Mouse (Mus musculus) layer of hippocampus, postnatal 14 days (tissue): Measurements from ENCODE around the gene Mrpl33. TPM values are rescaled to one million over a fixed set of nuclear protein-coding genes. Genes with fewer than 3 reads are reported as not detected.

ENCODE experiments used
- DNase-seq, 2 experiments: peaks; one replicate each; pipeline ENCODE4 v3.0.0; 2021 to 2022; ENCODE audit warnings: low spot score in 2 of 2, mixed read lengths in 1 of 2
- total RNA-seq, 2 experiments: library from RNA; stranded (reverse); gene quantifications; 2 replicates each; pipeline ENCODE4 v1.2.3; 2021

Gene Mrpl33
- total RNA-seq, 2 experiments from 2014 or later: 109 to 114 TPM

DNA sequence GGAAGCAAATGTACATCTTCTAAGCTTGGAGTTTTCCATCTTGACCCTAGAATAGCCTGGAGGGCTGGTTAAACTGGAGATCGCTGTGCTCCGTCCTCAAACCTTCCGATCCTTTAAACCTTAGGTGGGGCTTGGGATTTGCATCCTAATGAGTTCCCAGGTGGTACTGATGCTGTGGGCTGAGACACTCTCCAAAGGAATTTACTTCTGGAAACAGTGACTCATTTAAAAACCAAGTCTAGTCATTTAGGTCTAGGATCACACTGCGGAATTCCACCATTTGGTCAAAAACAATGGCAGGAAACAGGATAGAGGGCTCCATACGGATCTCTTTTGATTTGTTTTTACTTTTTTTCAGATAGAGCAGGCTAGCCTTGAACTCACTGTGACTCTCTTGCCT is 37.9 kb downstream of the Mrpl33 start:
- no peak for DNase-seq

GRCm38 (mm10) chr5:31636636-31637253 is 40.0 kb downstream of the Mrpl33 start:
- DNase-seq: no peak

- no peak for DNase-seq
Measured at GRCm38 (mm10) chr5:31640542-31640941, 43.8 kb downstream of the Mrpl33 start.

- no peak for DNase-seq
Measured at GRCm38 (mm10) chr5:31642300-31642699, 45.6 kb downstream of the Mrpl33 start.

DNA sequence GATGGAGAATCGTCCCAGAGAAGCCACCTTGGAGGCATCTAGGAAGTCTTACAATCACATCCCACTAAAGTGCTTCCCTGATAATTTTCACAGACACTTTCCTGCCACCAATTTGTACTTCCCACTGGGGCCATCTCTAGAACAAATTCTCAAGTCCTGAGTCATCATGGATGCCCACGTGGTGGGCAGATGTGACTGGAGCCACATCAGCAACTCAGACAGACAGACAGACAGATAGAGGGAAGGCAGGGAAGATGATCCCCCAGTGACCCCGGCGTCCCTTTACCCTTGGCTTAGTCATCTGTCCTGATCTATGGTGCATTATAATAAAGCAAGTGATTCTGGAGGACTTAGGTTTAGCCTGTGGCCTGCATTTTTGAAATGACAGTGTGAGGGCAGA is 47.5 kb downstream of the Mrpl33 start:
- DNase-seq: no peak

GRCm38 (mm10) chr5:31644847-31645246 is 48.1 kb downstream of the Mrpl33 start:
- DNase-seq: no peak

DNA sequence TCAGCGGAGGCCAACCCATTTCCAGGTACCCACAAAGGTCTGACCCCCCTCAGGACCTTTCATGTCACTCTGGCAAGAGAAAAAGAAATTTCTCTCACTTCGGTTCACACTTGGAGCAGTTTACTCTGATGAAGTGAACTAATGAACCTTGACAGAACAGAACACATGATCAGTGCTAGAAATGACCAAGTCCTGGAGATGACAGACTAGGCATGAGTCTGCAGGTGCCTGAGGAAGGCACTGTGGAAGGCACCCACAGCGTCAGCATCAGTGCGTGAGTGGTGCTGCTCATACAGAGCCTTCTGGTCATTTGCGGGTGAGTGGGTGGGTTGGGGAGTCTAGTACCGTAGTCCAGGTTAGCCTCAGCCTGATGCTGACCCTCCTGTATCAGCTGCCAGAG is 49.1 kb downstream of the Mrpl33 start:
- no peak for DNase-seq

- no peak for DNase-seq
Measured at GRCm38 (mm10) chr5:31646574-31646973, 49.8 kb downstream of the Mrpl33 start.

DNA sequence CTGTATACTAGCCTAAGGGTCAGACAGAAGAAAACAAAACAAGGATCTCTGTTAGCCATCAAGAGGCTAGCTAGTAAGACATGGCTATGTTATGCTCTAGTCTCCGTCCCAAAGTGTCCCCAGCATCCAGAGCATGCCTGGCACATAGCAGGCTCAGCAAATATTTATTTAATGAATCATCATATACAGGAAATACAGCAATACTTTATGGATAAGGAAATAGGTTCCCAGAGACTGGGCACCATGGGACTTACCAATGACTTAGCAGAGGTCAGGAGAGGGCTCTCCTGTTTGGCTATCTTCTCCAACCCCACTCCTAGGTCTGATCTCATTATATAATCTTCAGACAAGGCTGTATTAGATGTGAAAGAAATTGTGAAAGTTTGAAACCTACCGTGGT is 50.6 kb downstream of the Mrpl33 start:
- no peak for DNase-seq

DNA sequence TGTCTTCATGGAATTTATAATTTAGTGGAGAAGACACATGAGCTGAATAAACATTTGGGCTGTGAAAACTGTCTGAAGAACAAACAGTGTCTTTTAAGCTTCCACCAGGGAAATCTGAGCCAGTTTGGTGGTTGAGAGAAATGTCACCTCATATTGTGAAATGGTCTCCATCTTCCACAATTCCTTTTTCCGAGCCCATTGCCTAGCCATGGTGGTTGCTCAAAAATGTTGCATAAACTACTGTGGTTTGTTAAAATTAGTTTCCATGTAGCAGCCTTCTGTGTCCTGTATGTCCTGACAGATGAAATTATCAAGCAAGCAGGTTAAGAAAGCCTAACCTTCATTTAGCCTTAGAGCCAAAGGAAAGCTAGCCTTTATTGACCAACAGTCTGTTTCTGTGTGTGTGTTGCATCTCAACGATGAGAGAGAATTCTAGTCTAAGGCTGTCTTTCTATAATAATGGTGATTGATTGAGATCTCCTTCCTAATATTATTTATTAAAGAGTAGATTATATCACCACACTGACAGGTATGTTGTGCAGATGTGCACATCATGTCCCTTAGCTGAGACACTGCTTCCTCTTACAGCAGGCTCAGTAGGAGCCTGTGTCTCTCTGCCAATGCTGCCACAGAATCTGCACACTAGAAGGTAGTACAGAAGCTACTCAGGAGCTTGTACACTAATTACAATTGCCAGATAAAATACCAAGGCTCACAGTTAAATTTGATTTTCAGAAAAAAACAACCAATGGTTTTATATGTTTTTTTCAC is 54.0 kb downstream of the Mrpl33 start:
- no peak for DNase-seq

DNA sequence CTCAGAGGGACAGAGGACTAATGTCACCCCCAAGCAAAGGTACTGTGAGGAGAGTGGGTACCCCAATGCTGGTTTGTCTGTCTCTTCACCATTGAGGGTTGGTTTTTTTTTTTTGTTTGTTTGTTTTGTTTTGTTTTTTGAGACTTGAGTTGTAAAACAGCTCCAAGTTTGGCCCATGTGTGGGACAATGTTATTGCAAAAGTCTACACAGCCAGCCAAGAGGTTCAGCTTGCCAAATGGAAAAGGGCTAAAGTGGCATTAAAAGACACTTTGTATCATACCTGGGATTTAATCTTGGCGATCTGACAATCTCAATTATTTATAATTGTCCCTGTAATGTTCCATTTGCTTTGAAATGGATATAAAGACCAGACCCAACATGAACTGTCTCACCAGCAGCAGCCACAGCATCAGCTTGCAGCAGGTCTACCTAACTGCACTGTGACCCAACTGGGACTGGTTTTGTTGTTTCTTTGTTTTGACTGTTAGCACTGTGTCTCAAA is 59.0 kb downstream of the Mrpl33 start:
- DNase-seq: no peak

DNA sequence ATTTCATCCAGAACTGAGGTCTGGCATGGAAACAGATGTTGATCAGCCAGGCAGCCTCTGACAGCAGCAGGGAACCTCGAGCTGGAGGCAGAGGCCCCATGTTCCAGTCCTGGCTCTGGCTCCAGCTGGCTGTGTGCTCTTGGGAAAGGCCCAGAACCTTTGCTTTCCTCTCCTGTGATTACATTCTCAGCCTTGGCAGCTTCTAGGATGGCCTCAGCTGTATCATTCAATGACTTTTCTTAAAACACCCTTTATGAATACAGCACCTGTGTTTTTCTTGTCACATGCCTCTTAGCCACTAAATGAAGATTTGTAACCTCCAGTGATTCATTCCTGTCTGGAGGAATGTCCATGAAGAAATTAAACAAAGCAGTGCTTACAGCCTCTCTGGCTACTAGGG is 69.4 kb downstream of the Mrpl33 start:
- DNase-seq: no peak

- DNase-seq: no peak
Measured at GRCm38 (mm10) chr5:31668325-31668968, 71.7 kb downstream of the Mrpl33 start.

DNA sequence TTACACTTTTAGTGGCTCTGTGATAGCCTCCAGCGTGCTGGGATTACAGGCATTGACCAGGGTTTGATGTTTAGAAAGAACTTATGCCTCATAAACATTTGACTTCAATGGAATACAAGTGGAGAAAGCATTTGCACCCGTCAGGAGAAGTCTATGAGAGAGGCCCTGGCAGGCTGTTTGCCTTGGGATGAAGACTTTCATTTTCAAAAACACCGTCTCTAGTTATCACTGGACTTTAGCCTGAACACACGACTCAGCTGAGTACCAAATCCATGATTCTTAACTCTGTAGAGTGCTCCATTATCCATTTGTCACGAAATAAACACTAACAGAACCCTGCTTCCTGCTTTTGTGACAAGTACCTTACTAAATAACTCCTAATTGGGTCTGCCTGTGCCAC is 73.2 kb downstream of the Mrpl33 start:
- DNase-seq: no peak

DNA sequence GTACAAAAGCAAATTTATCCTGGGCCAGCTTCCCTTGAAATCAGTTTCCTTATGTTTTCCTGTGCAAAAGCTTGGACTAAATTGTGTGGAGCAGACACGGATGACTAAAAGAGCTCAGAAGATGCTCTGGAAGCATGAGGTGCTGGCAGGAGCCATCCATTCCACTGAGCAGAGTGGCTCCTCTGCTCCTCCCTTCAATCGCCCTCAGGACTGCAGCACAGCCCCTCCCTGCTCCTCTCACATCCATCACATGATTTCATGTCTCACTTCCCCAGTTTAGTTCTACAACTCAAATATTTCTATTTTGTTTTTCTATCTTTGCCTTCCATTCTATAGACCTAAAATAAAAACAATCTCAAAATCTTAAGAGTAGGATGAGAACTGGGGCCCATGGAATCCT is 74.4 kb downstream of the Mrpl33 start:
- DNase-seq: no peak

- no peak for DNase-seq
Measured at GRCm38 (mm10) chr5:31673431-31673830, 76.7 kb downstream of the Mrpl33 start.

DNA sequence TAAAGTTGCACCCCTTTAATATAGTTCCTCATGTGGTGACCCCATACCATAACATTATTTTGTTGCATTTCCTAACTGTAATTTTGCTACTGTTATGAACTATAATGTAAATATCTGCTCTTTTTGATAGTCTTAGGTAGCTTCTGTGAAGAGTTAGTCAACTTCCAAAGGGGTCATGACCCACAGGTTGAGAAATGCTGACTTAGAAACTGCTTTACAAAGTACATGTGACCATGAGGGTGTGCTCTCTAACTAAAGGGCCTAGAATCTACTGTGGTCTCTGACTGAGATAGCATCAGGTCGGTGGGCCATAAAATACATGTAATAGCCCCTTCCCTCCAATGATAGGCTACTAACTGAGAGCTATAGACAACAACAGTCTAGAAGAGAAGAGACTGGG is 81.3 kb downstream of the Mrpl33 start:
- DNase-seq: no peak

- DNase-seq: no peak
Measured at GRCm38 (mm10) chr5:31680183-31680582, 83.4 kb downstream of the Mrpl33 start.

DNA sequence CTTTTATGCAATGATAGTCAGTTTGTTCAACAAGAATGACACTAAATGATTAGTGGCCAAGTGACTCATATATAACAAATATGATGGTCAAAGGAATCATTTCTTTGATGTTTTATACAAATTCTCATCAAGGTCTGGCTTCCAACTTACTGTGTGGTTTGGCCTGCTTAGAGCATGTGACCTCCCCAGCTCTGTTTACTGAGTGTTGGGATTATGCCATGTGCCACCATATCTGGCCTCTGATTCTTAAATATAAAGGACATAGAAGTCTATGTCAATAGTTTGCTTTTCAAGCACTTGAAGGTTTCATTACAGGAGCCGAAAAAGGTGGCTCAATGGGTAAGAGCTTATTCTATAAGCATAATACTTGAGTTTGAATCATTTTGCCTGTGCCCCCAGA is 85.6 kb downstream of the Mrpl33 start:
- DNase-seq: no peak

GRCm38 (mm10) chr5:31686040-31686439 is 89.3 kb downstream of the Mrpl33 start:
- DNase-seq: no peak

DNA sequence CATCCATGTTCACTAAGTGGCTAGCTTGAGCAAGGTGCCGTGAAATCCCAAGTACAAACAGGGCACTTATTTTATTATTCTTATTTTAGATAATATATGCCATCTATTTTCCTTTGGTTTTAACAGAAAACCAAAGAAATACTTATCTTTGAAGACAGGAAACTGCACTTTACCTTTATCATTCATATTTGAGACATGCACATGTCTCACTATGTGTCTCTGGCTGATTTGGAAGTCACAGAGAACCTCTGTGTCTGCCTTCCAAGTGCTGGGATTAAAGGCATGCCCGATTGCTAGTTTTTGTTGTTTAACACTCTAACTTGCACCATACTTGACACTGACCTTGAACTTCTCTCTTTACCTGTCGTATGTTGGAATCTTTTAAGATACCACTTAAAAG is 91.2 kb downstream of the Mrpl33 start:
- no peak for DNase-seq

DNA sequence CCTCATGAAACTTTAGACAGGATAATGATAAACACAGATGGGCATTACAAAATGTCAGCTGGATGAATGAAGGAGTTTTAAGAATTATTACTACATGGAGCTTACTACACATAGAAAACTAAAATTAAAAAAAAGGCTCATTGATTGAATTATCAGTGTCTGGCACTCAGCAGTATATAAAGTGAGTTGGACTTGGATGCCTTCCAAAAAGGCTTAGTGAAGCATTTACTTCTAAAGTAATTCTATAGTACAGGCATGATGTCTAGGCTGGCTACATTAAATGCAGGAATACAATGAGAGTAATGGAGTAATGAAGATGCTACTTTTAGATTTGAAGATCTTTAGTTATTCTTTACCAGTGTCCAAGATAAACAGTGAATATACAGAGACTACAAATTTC is 96.5 kb downstream of the Mrpl33 start:
- DNase-seq: no peak
